Mouse (Mus musculus) ovary, postnatal 36 days (tissue): ENCODE data around the gene Kazn.
A peak's percentile ranks its signal among the peaks of the same experiment; 100 is the strongest.

Experiments used
- DNase-seq: peaks from one replicate; pipeline ENCODE4 v3.0.0; 2022; ENCODE audit warnings: low spot score, mixed read lengths

The Kazn gene

GRCm38 (mm10) chr4:142242164-142242563 lies 3.0 kb upstream of the Kazn start:
- DNase-seq = no peak

GRCm38 (mm10) chr4:142240874-142241273 lies 1.7 kb upstream of the Kazn start:
- DNase-seq = no peak

- peak; percentile 78 for DNase-seq
These were observed 538 bp downstream of the Kazn start for GRCm38 (mm10) chr4:142238486-142239239.

GRCm38 (mm10) chr4:142238041-142238440 lies 1.2 kb downstream of the Kazn start:
- DNase-seq = no peak

GRCm38 (mm10) chr4:142236681-142237080 lies 2.5 kb downstream of the Kazn start:
- no peak for DNase-seq

GRCm38 (mm10) chr4:142235426-142235825 lies 3.8 kb downstream of the Kazn start:
- no peak for DNase-seq

GRCm38 (mm10) chr4:142234828-142235227 lies 4.4 kb downstream of the Kazn start:
- DNase-seq = no peak

- DNase-seq = peak; percentile 32
These were observed 10.2 kb downstream of the Kazn start for GRCm38 (mm10) chr4:142228821-142229575.

GRCm38 (mm10) chr4:142223898-142224645 lies 15.1 kb downstream of the Kazn start:
- DNase-seq = no peak

GRCm38 (mm10) chr4:142222385-142222784 lies 16.8 kb downstream of the Kazn start:
- no peak for DNase-seq

GRCm38 (mm10) chr4:142221757-142222072 lies 17.5 kb downstream of the Kazn start:
- no peak for DNase-seq

GRCm38 (mm10) chr4:142221025-142221756 lies 18.0 kb downstream of the Kazn start:
- DNase-seq = no peak

GRCm38 (mm10) chr4:142218997-142219396 lies 20.2 kb downstream of the Kazn start:
- no peak for DNase-seq

- no peak for DNase-seq
These were observed 22.2 kb downstream of the Kazn start for GRCm38 (mm10) chr4:142217048-142217447.

- no peak for DNase-seq
These were observed 23.4 kb downstream of the Kazn start for GRCm38 (mm10) chr4:142215760-142216159.

- no peak for DNase-seq
These were observed 24.7 kb downstream of the Kazn start for GRCm38 (mm10) chr4:142214532-142214931.

- no peak for DNase-seq
These were observed 26.8 kb downstream of the Kazn start for GRCm38 (mm10) chr4:142212425-142212824.

- DNase-seq = no peak
These were observed 29.3 kb downstream of the Kazn start for GRCm38 (mm10) chr4:142209884-142210283.

- DNase-seq = no peak
These were observed 29.7 kb downstream of the Kazn start for GRCm38 (mm10) chr4:142209476-142209875.

GRCm38 (mm10) chr4:142205693-142206092 lies 33.5 kb downstream of the Kazn start:
- DNase-seq = no peak

- DNase-seq = peak; percentile 42
These were observed 42.6 kb downstream of the Kazn start for GRCm38 (mm10) chr4:142196626-142197025.

GRCm38 (mm10) chr4:142193780-142194179 lies 45.4 kb downstream of the Kazn start:
- DNase-seq = peak; percentile 45
